23 mouse cellular contexts compared by ENCODE assay signal in genomic region chr6:24238541-24238940, GRCm38 (mm10).
"Had no signal": no experiment of that assay in that cellular context is flagged by ENCODE, and none has a peak within 500 bp of the region (broad histone marks: within the 10 kb centered on the region; RNA-seq: fewer than 3 reads in every experiment).

No protein-coding gene starts in this region.

- H3K9me3 ChIP-seq: heart, embryonic 10.5 days; heart, embryonic 12.5 days; hindbrain, embryonic 10.5 days; hindbrain, embryonic 12.5 days; intestine, embryonic 15.5 days; limb, embryonic 10.5 days; limb, embryonic 12.5 days; liver, embryonic 13.5 days; liver, embryonic 15.5 days had no signal

- H3K4me1 ChIP-seq: heart, embryonic 10.5 days; heart, embryonic 12.5 days; hindbrain, embryonic 10.5 days; hindbrain, embryonic 12.5 days; intestine, embryonic 15.5 days; limb, embryonic 10.5 days; limb, embryonic 12.5 days; liver, embryonic 13.5 days; liver, embryonic 15.5 days had no signal

- H3K27me3 ChIP-seq: heart, embryonic 12.5 days; hindbrain, embryonic 12.5 days; intestine, embryonic 15.5 days; limb, embryonic 12.5 days; liver, embryonic 13.5 days; liver, embryonic 15.5 days had no signal

- H3K4me2 ChIP-seq: heart, embryonic 12.5 days; hindbrain, embryonic 12.5 days; hindbrain, embryonic 14.5 days; intestine, embryonic 15.5 days; limb, embryonic 12.5 days; liver, embryonic 11.5 days; liver, embryonic 13.5 days; liver, embryonic 15.5 days had no signal

- H3K4me3 ChIP-seq: gastrocnemius, adult 2 months; heart, embryonic 10.5 days; heart, embryonic 12.5 days; hindbrain, embryonic 10.5 days; hindbrain, embryonic 12.5 days; intestine, embryonic 15.5 days; layer of hippocampus, adult 2 months; left cerebral cortex, adult 2 months; limb, embryonic 10.5 days; limb, embryonic 12.5 days; liver, embryonic 13.5 days; liver, embryonic 15.5 days had no signal

- ATAC-seq: hindbrain, embryonic 16.5 days; inflammation-experienced regulatory T-cells, adult 6 months; intestine, embryonic 15.5 days; intestine, postnatal 0 days had no signal

- H3K9ac ChIP-seq: heart, embryonic 12.5 days; hindbrain, embryonic 12.5 days; hindbrain, embryonic 14.5 days; intestine, embryonic 15.5 days; limb, embryonic 12.5 days; liver, embryonic 13.5 days; liver, embryonic 15.5 days had no signal

- H3K27ac ChIP-seq: gastrocnemius, adult 2 months; heart, embryonic 10.5 days; hindbrain, embryonic 10.5 days; hindbrain, embryonic 12.5 days; hindbrain, embryonic 14.5 days; intestine, embryonic 15.5 days; layer of hippocampus, adult 2 months; left cerebral cortex, adult 2 months; limb, embryonic 10.5 days; limb, embryonic 12.5 days; liver, embryonic 13.5 days; liver, embryonic 15.5 days had no signal

- H3K36me3 ChIP-seq: heart, embryonic 10.5 days; heart, embryonic 12.5 days; hindbrain, embryonic 10.5 days; hindbrain, embryonic 12.5 days; intestine, embryonic 15.5 days; limb, embryonic 10.5 days; limb, embryonic 12.5 days; liver, embryonic 13.5 days; liver, embryonic 15.5 days had no signal

- DNase-seq: gastrocnemius, adult 2 months; gastrocnemius, postnatal 10 days; gastrocnemius, postnatal 25 days; heart, adult 18-20 months; heart, postnatal 10 days; heart, postnatal 4 days; liver; liver, embryonic 13.5 days had no signal
